Mouse (Mus musculus): ENCODE measurements around the gene Col25a1.

Gene Col25a1

GRCm38 (mm10) chr3:130252355-130252754, 121.1 kb downstream of the Col25a1 start:
- no peak for DNase-seq (ENCODE audit: low read depth, low spot score)

DNA sequence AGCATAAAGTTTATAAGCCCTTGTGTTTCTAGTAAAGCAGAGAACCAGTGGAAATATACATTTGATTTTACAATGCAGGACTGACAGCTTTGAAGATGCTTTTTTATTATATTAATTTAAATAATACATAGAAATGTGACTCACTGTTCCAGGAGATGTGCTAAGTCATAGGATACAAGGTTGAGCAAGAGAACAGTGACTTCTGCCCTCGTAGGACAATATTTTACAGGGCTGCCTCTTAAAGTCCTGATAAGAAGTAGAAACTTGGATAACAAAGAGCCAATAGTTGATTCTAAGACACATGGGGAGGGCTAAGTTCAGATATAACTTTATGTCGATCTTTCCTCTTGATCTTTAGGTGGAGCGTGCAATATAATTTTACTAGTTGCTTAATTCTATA, 124.8 kb downstream of the Col25a1 start:
- no peak for DNase-seq (ENCODE audit: low read depth, low spot score)

GRCm38 (mm10) chr3:130256610-130257009, 125.3 kb downstream of the Col25a1 start:
- no peak for DNase-seq (ENCODE audit: low read depth, low spot score)

DNA sequence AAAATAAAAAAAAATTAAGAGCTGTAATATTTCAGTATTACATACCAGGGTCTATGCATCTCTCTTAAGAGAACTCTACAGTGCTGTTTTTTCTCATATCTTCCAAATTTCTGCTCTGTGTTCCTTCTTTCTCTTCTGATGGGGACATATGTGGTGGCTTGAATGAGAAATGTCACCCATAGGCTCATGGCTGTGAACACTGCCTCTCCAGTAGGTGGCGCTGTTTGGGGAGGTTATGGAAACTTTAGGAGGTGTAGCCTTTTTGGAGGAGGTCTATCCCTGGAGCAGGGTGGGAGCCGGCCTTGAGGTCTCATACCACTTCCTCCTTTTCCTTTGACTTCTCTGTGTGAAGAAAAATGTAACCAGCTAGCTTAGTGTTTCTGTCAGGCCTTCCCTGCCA, 128.4 kb downstream of the Col25a1 start:
- DNase-seq (ENCODE audit: low read depth, low spot score), result no peak

GRCm38 (mm10) chr3:130260316-130260715, 129.0 kb downstream of the Col25a1 start:
- DNase-seq (ENCODE audit: low read depth, low spot score), result no peak

DNA sequence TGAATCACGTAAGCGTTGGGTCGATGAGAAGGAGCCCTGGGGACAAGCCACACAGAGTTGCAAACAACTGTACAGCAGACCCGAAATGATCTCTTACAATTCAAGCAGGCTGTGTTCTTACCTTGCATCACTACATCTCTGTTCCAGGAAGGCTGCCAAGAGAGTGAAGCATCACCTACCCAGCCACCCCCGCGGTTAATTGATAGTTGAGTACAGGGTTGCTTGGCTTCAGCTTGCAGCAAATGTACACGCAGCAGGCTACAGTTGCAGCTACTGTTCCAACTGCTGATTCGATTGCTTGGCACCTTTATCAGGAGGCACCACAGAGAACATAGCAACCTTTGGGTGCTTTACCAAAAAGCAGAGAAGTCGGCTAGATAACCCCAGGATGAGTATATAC, 133.8 kb downstream of the Col25a1 start:
- no peak for DNase-seq (ENCODE audit: low read depth, low spot score)

- no peak for DNase-seq (ENCODE audit: low read depth, low spot score)
Observed at GRCm38 (mm10) chr3:130270509-130270908, 139.2 kb downstream of the Col25a1 start.

DNA sequence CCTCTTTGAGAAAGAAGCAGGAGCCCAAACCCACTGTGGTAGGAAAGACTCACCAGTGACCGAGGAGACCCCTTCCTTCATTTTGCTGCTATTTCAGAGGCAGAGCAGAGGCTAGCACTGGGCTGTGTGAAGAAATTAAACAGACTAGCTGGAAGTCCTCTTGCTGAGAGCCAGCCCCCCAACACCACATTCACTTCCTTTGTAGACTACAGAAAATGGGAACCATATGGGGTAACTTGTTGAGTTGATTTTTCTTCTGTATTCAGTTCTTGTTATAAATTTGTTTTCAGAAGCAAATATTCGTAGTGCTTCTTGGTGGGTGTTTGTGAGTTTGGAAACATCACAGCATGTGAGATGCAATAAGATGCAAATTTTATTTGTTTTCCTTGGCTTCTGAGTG, 142.6 kb downstream of the Col25a1 start:
- DNase-seq (ENCODE audit: low read depth, low spot score), result no peak

DNA sequence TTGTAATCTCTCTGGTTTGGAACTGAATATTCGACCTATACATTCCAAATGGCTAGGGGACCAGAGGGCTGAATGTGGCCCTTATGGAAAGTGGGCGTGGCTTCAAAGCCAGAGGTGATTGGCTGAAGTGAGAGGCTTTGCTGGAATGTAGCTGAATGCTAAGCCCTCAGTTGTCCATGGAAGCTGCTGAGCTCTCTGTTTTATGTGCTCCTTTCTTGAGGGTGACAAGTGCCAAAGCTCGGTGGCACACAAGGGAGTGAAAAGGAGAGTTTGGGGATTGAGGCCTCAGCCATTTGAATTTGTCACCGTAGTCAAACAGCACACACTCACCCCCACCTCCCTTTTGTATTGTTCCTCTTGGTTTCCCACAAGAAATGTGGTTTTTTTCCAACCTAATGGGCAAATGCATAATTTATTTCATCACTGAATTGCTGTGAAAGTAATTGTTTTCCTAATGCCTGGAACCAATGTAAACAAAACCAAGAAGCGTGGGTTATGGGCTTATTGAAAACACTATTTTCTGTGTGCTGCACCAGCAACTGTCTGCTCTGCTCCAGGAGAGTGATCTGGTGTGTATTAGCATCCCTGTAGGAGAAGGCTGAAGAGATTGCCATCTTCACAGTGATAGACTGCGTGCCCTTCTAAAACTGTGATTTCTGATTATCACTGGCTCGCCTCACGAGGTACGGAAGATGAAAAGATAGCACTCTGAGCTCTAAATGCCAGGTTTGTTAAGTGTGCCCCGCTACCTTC, 147.2 kb downstream of the Col25a1 start:
- DNase-seq (ENCODE audit: low read depth, low spot score), result peak; percentile 27

- no peak for DNase-seq (ENCODE audit: low read depth, low spot score)
Observed at GRCm38 (mm10) chr3:130283011-130283760, 151.9 kb downstream of the Col25a1 start.

DNA sequence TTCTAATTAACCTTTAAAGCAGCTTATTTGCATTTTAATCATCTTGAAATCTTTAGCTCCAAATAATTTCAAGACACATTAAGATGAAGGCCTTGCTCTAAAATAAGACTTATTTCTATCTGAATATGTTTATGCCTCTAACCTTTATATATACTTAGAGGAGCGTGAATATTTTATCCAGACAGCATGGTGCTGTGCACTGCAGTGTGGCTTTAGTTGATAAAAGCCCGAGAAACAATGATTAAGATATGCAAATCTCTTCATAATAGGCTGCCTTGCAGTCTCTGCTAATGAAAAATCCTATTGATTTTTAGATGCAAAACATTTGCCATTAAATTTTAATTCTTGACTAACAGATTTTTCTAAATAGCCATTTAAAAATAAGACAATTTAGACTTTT, 156.8 kb downstream of the Col25a1 start:
- no peak for DNase-seq (ENCODE audit: low read depth, low spot score)

DNA sequence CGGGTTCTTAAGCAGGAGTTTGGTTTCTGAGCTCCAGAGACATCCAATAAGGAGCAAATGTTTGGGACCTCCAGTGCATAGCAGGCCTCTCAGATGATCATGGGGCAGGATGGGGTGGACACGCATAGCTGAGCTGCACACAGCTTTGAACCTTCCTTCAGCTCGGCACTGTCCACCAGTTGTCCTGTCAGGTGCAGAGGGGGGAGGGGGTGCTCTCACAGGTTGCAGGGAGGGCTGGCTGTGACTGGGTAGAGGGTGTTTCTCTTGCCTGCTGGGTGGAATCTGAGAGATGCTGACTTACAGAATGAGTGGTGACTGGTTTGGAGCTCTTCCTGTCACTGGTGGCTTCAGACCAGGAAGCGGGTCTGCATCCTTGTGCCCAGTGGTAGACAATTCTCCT, 157.5 kb downstream of the Col25a1 start:
- DNase-seq (ENCODE audit: low read depth, low spot score), result no peak

DNA sequence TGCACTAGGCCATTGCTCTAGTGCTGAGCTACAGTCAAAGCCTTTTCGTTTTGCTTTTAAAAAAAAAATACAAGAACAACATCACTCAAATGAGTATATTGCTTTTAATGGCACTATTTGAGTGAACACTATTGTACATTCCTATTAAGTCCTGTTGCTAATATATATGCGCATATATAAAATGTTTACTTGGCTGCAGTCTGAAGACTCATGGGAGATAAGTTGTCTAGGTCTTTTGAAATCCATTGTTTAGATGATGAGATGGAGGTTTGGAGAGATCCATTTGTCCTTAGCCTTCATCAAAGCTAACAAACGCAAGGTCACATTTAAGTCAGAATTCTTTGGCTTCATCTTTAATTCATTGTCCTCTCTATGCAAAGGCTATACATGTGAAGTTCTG, 157.9 kb downstream of the Col25a1 start:
- DNase-seq (ENCODE audit: low read depth, low spot score), result no peak

- no peak for DNase-seq (ENCODE audit: low read depth, low spot score)
Observed at GRCm38 (mm10) chr3:130290175-130290574, 158.9 kb downstream of the Col25a1 start.

GRCm38 (mm10) chr3:130290672-130291071, 159.4 kb downstream of the Col25a1 start:
- DNase-seq (ENCODE audit: low read depth, low spot score), result no peak

DNA sequence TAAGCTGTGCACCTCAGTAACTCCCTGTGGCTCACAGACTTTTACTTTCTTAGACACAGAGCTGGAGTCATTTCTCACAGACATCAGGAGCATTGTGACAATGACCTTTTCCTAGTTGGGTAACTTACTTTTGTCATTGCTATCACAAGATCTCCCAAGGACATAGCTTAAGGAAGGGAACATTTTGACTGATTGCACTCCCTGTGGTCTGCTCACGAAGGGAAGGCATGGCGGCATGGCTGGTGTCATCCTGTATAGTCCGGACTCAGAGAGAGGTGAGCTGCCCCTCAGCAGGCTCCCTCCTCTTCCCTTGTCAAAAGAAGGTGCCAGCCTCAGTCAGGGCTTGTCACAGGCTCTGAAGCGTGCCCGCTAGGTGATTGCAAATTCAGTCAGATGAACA, 160.6 kb downstream of the Col25a1 start:
- DNase-seq (ENCODE audit: low read depth, low spot score), result no peak

DNA sequence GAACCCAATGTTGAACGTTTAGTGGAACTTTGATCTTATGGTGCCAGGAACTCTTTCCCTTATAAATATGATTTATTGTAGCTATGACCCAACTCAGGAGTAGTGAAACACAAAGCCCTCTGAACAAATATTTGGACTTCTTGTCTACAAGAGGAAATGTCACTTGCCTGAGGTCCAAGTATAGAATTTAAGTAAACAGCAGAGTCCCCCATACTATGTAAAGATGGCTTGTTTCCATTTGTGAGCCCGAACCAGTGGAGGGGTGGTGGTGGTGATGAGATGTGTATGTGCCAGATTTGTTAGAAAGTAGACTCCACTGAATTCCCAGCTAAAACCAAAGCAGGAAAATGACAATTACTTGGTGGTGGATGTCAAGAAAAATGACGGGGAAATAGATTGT, 169.2 kb downstream of the Col25a1 start:
- no peak for DNase-seq (ENCODE audit: low read depth, low spot score)

GRCm38 (mm10) chr3:130303597-130303996, 172.3 kb downstream of the Col25a1 start:
- no peak for DNase-seq (ENCODE audit: low read depth, low spot score)

- no peak for DNase-seq (ENCODE audit: low read depth, low spot score)
Observed at GRCm38 (mm10) chr3:130304827-130305226, 173.5 kb downstream of the Col25a1 start.

DNA sequence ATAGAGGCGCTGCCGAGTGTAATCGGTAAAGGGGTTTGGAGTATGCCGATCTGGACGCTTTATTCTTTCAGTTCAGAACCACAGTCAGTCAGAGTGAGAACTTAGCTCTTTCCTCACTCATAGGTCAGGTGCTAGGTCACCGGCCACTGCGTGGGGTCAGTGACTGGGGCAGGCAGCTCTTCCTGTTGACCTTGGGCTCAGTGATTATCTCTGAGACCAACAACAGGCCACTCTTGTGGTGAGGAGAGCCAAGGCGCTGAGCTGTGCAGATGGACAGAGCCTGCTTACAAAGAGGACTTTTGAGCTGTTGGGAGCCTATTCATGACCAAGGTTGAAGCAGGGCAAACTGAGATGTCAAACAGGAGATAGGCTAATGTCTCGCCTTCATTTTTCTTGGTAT, 174.4 kb downstream of the Col25a1 start:
- no peak for DNase-seq (ENCODE audit: low read depth, low spot score)

- no peak for DNase-seq (ENCODE audit: low read depth, low spot score)
Observed at GRCm38 (mm10) chr3:130309277-130309676, 178.0 kb downstream of the Col25a1 start.

DNA sequence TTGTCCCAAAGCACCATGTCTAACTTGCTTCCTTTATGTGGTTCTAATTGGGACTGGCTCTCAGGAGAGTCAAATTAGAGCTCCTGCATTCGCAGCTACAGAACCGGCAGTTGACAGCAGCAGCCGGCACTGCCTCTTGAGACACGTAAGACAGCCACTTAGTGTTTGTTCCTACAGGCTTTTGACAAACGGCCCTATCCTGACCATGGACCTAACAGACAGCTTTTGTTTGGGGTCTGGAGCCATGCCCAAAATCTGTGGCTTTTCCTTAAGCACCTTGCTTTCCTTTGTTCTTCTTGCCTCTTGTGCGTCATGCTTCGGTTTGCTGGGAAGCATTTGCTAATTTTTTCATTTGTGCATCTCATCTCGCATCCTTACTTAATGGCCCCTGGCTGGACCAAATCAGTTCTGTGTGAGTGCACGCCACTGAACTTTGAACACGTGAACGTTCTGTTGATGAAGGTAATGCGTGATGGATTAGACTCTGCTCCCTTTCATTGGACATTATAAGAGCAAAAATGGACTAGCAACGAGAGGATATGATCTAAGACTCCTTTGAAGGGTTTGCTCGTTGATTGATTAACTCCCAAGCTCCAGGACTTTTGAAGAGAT, 179.5 kb downstream of the Col25a1 start:
- peak; percentile 27 for DNase-seq (ENCODE audit: low read depth, low spot score)

GRCm38 (mm10) chr3:130313246-130313645, 181.9 kb downstream of the Col25a1 start:
- DNase-seq (ENCODE audit: low read depth, low spot score), result no peak
